Mouse (Mus musculus): ENCODE results near the gene Cish.
A peak's percentile ranks its signal among the peaks of the same experiment; 100 is the strongest.
"Not testable (repeated sequence)": the region's sequence is repeated elsewhere in the genome, so short reads cannot be mapped to it uniquely, and the experiment has no call there.

The Cish gene

GRCm38 (mm10) chr9:107299783-107300182 is 4.0 kb downstream of the Cish start:
- DNase-seq, result no peak

GRCm38 (mm10) chr9:107300224-107300973 is 4.6 kb downstream of the Cish start:
- no peak for DNase-seq

- no peak for DNase-seq
Observed at GRCm38 (mm10) chr9:107301554-107302331, 5.9 kb downstream of the Cish start.

GRCm38 (mm10) chr9:107302592-107302991 is 6.8 kb downstream of the Cish start:
- no peak for DNase-seq

- DNase-seq, result no peak
Observed at GRCm38 (mm10) chr9:107303121-107303820, 7.4 kb downstream of the Cish start.

GRCm38 (mm10) chr9:107303900-107304299 is 8.1 kb downstream of the Cish start:
- no peak for DNase-seq

GRCm38 (mm10) chr9:107304383-107304782 is 8.6 kb downstream of the Cish start:
- DNase-seq, result no peak

GRCm38 (mm10) chr9:107305012-107305411 is 9.2 kb downstream of the Cish start:
- DNase-seq, result no peak

GRCm38 (mm10) chr9:107305601-107306542 is 10.0 kb downstream of the Cish start:
- no peak for DNase-seq

GRCm38 (mm10) chr9:107306673-107307072 is 10.8 kb downstream of the Cish start:
- DNase-seq, result not testable (repeated sequence)

- DNase-seq, result no peak
Observed at GRCm38 (mm10) chr9:107307099-107307872, 11.5 kb downstream of the Cish start.

GRCm38 (mm10) chr9:107307886-107308285 is 12.1 kb downstream of the Cish start:
- DNase-seq, result no peak

GRCm38 (mm10) chr9:107308346-107309000 is 12.6 kb downstream of the Cish start:
- DNase-seq, result no peak

GRCm38 (mm10) chr9:107309171-107309570 is 13.3 kb downstream of the Cish start:
- DNase-seq, result no peak

GRCm38 (mm10) chr9:107309600-107309999 is 13.8 kb downstream of the Cish start:
- no peak for DNase-seq

- DNase-seq, result no peak
Observed at GRCm38 (mm10) chr9:107312811-107313584, 17.2 kb downstream of the Cish start.

GRCm38 (mm10) chr9:107313926-107314325 is 18.1 kb downstream of the Cish start:
- no peak for DNase-seq

GRCm38 (mm10) chr9:107315791-107316190 is 20.0 kb downstream of the Cish start:
- DNase-seq, result no peak

- no peak for DNase-seq
Observed at GRCm38 (mm10) chr9:107322461-107323050, 26.7 kb downstream of the Cish start.

- DNase-seq, result peak; percentile 64
Observed at GRCm38 (mm10) chr9:107323558-107323957, 27.7 kb downstream of the Cish start.
